Mouse (Mus musculus): ENCODE measurements around the gene Nuak2. TPM values are rescaled to one million over a fixed set of nuclear protein-coding genes. Genes with fewer than 3 reads are reported as not detected.
A peak's percentile ranks its signal among the peaks of the same experiment; 100 is the strongest.

Gene Nuak2
- polyA plus RNA-seq, 1 experiment from 2014 or later: 3.6 TPM

DNA sequence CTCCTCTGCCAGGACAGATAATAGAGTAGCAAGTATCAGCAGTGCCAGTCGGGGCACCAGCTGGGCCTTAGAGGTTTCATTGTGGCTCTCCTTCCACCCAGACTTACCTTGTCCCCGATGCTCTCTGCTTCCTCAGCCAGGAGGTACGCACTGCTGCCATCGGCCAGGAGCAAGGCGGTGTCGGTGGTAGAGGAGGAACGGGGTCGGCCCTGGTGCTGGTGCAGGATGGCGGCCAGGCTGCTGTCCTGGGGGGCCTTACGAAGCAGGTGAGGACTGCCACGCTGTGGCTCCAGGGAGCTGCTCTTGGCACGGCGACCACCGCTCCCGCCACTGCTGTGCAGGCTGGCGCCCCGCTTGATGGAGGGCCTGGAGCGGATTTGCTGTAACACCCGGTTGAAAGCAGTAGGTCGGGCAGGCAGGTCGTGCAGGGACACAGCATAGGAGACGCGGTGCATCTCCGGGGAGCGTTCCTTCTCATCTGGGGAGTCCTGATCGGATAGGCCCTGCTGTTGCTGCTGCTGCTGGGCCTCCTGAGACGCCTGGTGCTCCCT lies 64.7 kb downstream of the Nuak2 start:
- H3K9me3 ChIP-seq (replicated peaks; ENCODE audit: control insufficient read depth, low read length): no peaks in the 10 kb centered on the region
- 0 out of 2 replicates have a peak overlapping the region, but pooled peaks have one; percentile 65 for H3K4me2 ChIP-seq (ENCODE audit: low read depth, low read length)
- H3K9ac ChIP-seq (ENCODE audit: low read depth, low read length): no peak overlapping the region
- no peaks in the 10 kb centered on the region for H3K27me3 ChIP-seq (ENCODE audit: control insufficient read depth, insufficient read depth, low read depth, low read length)
- peaks cover 97% of the 10 kb centered on the region for H3K4me1 ChIP-seq (ENCODE audit: control insufficient read depth, low read depth, low read length)
- H3K27ac ChIP-seq (ENCODE audit: low read length): peak overlapping the region; percentile 90
- no peak for ATAC-seq (ENCODE audit: low read depth)
- H3K4me3 ChIP-seq (ENCODE audit: low read depth, low read length): no peak overlapping the region; the same call in 1 of the 2 replicates
- 83% methylated on average over 27 of the region's 27 CpGs for WGBS (ENCODE audit: insufficient replicate concordance)
- peaks cover 36% of the 10 kb centered on the region for H3K36me3 ChIP-seq (ENCODE audit: control insufficient read depth, insufficient read depth)

DNA sequence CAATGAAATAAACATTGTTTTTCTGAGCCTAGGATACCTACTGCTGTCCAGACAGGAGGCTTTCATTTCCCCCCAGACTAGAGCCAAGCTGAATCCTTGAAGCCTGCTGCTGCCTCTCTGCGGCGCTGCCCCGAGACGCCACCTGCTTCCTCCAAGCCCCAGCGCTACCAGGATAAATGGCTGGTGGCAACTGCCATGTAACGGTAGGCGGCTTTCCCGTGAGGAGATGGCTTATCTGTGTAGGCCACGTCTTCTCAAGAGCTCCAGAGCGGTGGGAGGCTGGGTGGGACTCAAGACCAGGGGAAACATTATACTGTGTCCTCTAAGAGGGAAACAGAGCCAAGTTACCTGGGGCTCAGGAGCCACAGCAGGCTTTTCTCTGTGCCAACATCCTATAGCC lies 66.0 kb downstream of the Nuak2 start:
- 17% methylated on average over 10 of the region's 10 CpGs for WGBS (ENCODE audit: insufficient replicate concordance)

More for the DNA sequence above, 66.0 kb downstream of the Nuak2 start:
- H3K4me2 ChIP-seq (ENCODE audit: low read depth, low read length): peak overlapping the region; percentile 65
- no peaks in the 10 kb centered on the region for H3K27me3 ChIP-seq (ENCODE audit: control insufficient read depth, insufficient read depth, low read depth, low read length)
- H3K4me1 ChIP-seq (ENCODE audit: control insufficient read depth, low read depth, low read length): peaks cover 97% of the 10 kb centered on the region
- H3K4me3 ChIP-seq (ENCODE audit: low read depth, low read length): peak overlapping the region; percentile 42
- peak; percentile 90 for ATAC-seq (ENCODE audit: low read depth)
- H3K9me3 ChIP-seq (replicated peaks; ENCODE audit: control insufficient read depth, low read length): no peaks in the 10 kb centered on the region
- H3K9ac ChIP-seq (ENCODE audit: low read depth, low read length): peak overlapping the region; percentile 57
- peaks cover 32% of the 10 kb centered on the region for H3K36me3 ChIP-seq (ENCODE audit: control insufficient read depth, insufficient read depth)
- H3K27ac ChIP-seq (ENCODE audit: low read length): peak overlapping the region; percentile 90

Other genes with a start within 250 kb of the Nuak2 start
- gene Mfsd4a, start 248.1 kb upstream of the Nuak2 start, polyA plus RNA-seq (2015; fragmentation: Nextera tagmentation; extraction: Ambion mirVana): 5.3 and 6.3 TPM in 2 replicates
- 1.3 and 1.4 TPM in 2 replicates for gene Cdk18, start 176.4 kb upstream of the Nuak2 start, polyA plus RNA-seq (2015; fragmentation: Nextera tagmentation; extraction: Ambion mirVana)
- gene Lemd1, start 124.7 kb upstream of the Nuak2 start, polyA plus RNA-seq (2015; fragmentation: Nextera tagmentation; extraction: Ambion mirVana): not detected in 2 replicates
- gene AC124108.1, start 124.7 kb upstream of the Nuak2 start, polyA plus RNA-seq (2015; fragmentation: Nextera tagmentation; extraction: Ambion mirVana): not detected in 2 replicates
- gene Gm10188, start 86.4 kb upstream of the Nuak2 start, polyA plus RNA-seq (2015; fragmentation: Nextera tagmentation; extraction: Ambion mirVana): not detected in 2 replicates
- gene Klhdc8a, start 17.5 kb upstream of the Nuak2 start, polyA plus RNA-seq (2015; fragmentation: Nextera tagmentation; extraction: Ambion mirVana): 0.06 and 0.11 TPM in 2 replicates
- 631 and 674 TPM in 2 replicates for gene Tmcc2, start 75.2 kb downstream of the Nuak2 start, polyA plus RNA-seq (2015; fragmentation: Nextera tagmentation; extraction: Ambion mirVana)
- 4.4 and 5.0 TPM in 2 replicates for gene Dstyk, start 101.4 kb downstream of the Nuak2 start, polyA plus RNA-seq (2015; fragmentation: Nextera tagmentation; extraction: Ambion mirVana)
- gene Rbbp5, start 161.2 kb downstream of the Nuak2 start, polyA plus RNA-seq (2015; fragmentation: Nextera tagmentation; extraction: Ambion mirVana): 21.5 and 22.7 TPM in 2 replicates
- 0.62 and 0.92 TPM in 2 replicates for gene Tmem81, start 190.1 kb downstream of the Nuak2 start, polyA plus RNA-seq (2015; fragmentation: Nextera tagmentation; extraction: Ambion mirVana)
- 0.02 and 0.05 TPM in 2 replicates for gene Cntn2, start 227.1 kb downstream of the Nuak2 start, polyA plus RNA-seq (2015; fragmentation: Nextera tagmentation; extraction: Ambion mirVana)